ENCODE assay signal across 8 mouse cellular contexts in genomic region chr16:55966212-55966871, GRCm38 (mm10). TPM values are rescaled to one million over a fixed set of nuclear protein-coding genes. Genes with fewer than 3 reads are reported as not detected.
A peak's percentile ranks its signal among the peaks of the same experiment; 100 is the strongest.
DNase-seq lines count a peak whose midpoint lies in the region; ATAC-seq and TF ChIP-seq lines count a peak whose summit lies in the region.

TSS of gene Rpl24 (plus strand) at chr16:55966275.

- peak within 1 kb of the TSS; percentile 97 for H3K4me2 ChIP-seq in heart, embryonic 12.5 days
- peak within 1 kb of the TSS; percentile 83 for H3K4me2 ChIP-seq in kidney, postnatal 0 days (ENCODE audit: low read length)
- peak within 1 kb of the TSS; percentile 86 for H3K4me2 ChIP-seq in liver, embryonic 11.5 days
- H3K4me2 ChIP-seq in stomach, embryonic 14.5 days (replicated peaks; ENCODE audit: low read depth, low read length): peak within 1 kb of the TSS; percentile 93

- peak; percentile 67; the same call in 1 of the 2 replicates for TF ChIP-seq POLR2A in brain, embryonic 14.5 days (IDR thresholded peaks at IDR 0.05; ENCODE audit: borderline replicate concordance, extremely low read depth, insufficient read depth, insufficient read length, poor library complexity, severe bottlenecking)

- TF ChIP-seq CTCF in C2C12 (IDR thresholded peaks at IDR 0.05; ENCODE audit: control insufficient read depth, insufficient read depth, insufficient read length): no peak
- no peak for TF ChIP-seq CTCF in brain, embryonic 14.5 days (IDR thresholded peaks at IDR 0.05; ENCODE audit: borderline replicate concordance, extremely low read depth, insufficient read depth, insufficient read length)
- no peak for TF ChIP-seq CTCF in kidney, postnatal 0 days (IDR thresholded peaks at IDR 0.05; ENCODE audit: low read depth)

- H3K79me2 ChIP-seq in C2C12 (ENCODE audit: control insufficient read depth, insufficient read depth): peaks cover 52% of the 10 kb centered on the region

- peaks cover 45% of the 10 kb centered on the region for H3K36me3 ChIP-seq in C2C12 (ENCODE audit: control insufficient read depth, insufficient read depth)
- H3K36me3 ChIP-seq in erythroblast, embryonic 14.5 days (ENCODE audit: control insufficient read depth): peaks cover 42% of the 10 kb centered on the region
- H3K36me3 ChIP-seq in heart, embryonic 12.5 days: peaks cover 32% of the 10 kb centered on the region
- H3K36me3 ChIP-seq in kidney, postnatal 0 days (ENCODE audit: insufficient read depth, low read length): peaks cover 16% of the 10 kb centered on the region
- H3K36me3 ChIP-seq in liver, embryonic 11.5 days (ENCODE audit: control insufficient read depth, insufficient read depth, low read length): peaks cover 24% of the 10 kb centered on the region
- H3K36me3 ChIP-seq in stomach, embryonic 14.5 days (ENCODE audit: control insufficient read depth, insufficient read depth, low read length): peaks cover 38% of the 10 kb centered on the region

- peak within 1 kb of the TSS; percentile 94 for H3K27ac ChIP-seq in heart, embryonic 12.5 days (ENCODE audit: poor library complexity, severe bottlenecking)
- peak within 1 kb of the TSS; percentile 92 for H3K27ac ChIP-seq in kidney, postnatal 0 days
- H3K27ac ChIP-seq in liver, embryonic 11.5 days (ENCODE audit: low read depth, low read length): peak within 1 kb of the TSS; percentile 86
- peak within 1 kb of the TSS; percentile 90 for H3K27ac ChIP-seq in stomach, embryonic 14.5 days (ENCODE audit: low read length)

- no peaks in the 10 kb centered on the region for H3K27me3 ChIP-seq in C2C12 (ENCODE audit: control insufficient read depth, insufficient read depth, insufficient read length)
- H3K27me3 ChIP-seq in erythroblast, embryonic 14.5 days (ENCODE audit: control insufficient read depth): no peaks in the 10 kb centered on the region
- H3K27me3 ChIP-seq in heart, embryonic 12.5 days (replicated peaks): no peaks in the 10 kb centered on the region
- no peaks in the 10 kb centered on the region for H3K27me3 ChIP-seq in kidney, postnatal 0 days (ENCODE audit: insufficient read depth, low read length)
- H3K27me3 ChIP-seq in liver, embryonic 11.5 days (replicated peaks; ENCODE audit: control insufficient read depth, insufficient read depth, low read length): no peaks in the 10 kb centered on the region
- no peaks in the 10 kb centered on the region for H3K27me3 ChIP-seq in stomach, embryonic 14.5 days (ENCODE audit: control insufficient read depth, insufficient read depth, low read length)

- H3ac ChIP-seq in C2C12 (ENCODE audit: control insufficient read depth, insufficient read length, low read depth): peak within 1 kb of the TSS; percentile 93

- H3K9me3 ChIP-seq in erythroblast, embryonic 14.5 days (ENCODE audit: control insufficient read depth, low read length): no peaks in the 10 kb centered on the region
- H3K9me3 ChIP-seq in heart, embryonic 12.5 days (replicated peaks): no peaks in the 10 kb centered on the region
- no peaks in the 10 kb centered on the region for H3K9me3 ChIP-seq in kidney, postnatal 0 days (replicated peaks; ENCODE audit: low read length)
- no peaks in the 10 kb centered on the region for H3K9me3 ChIP-seq in liver, embryonic 11.5 days (ENCODE audit: control insufficient read depth, low read length)
- H3K9me3 ChIP-seq in stomach, embryonic 14.5 days (ENCODE audit: control insufficient read depth, low read depth, low read length): no peaks in the 10 kb centered on the region

- H3K79me3 ChIP-seq in C2C12 (ENCODE audit: low read depth): peaks cover 43% of the 10 kb centered on the region

- WGBS in heart, embryonic 12.5 days: under 1% methylated on average over 42 of the region's 42 CpGs
- WGBS in kidney, postnatal 0 days: under 1% methylated on average over 42 of the region's 42 CpGs
- WGBS in liver, embryonic 11.5 days: under 1% methylated on average over 42 of the region's 42 CpGs
- under 1% methylated on average over 42 of the region's 42 CpGs for WGBS in stomach, embryonic 14.5 days

- ATAC-seq in heart, embryonic 12.5 days (ENCODE audit: insufficient number of reproducible peaks, low FRiP score): peak; percentile 95
- peak; percentile 93 for ATAC-seq in kidney, postnatal 0 days (replicated peaks; ENCODE audit: low FRiP score, low read depth)
- peak; percentile 88 for ATAC-seq in liver, embryonic 11.5 days (replicated peaks; ENCODE audit: low FRiP score)
- ATAC-seq in stomach, embryonic 14.5 days (ENCODE audit: insufficient number of reproducible peaks, insufficient read depth, low FRiP score, low read depth): peak; percentile 95

- peak within 1 kb of the TSS; percentile 88 for H3K9ac ChIP-seq in heart, embryonic 12.5 days
- H3K9ac ChIP-seq in kidney, postnatal 0 days (ENCODE audit: low read depth, low read length): peak within 1 kb of the TSS; percentile 95
- H3K9ac ChIP-seq in liver, embryonic 11.5 days (ENCODE audit: low read depth, low read length): peak within 1 kb of the TSS; percentile 94
- H3K9ac ChIP-seq in stomach, embryonic 14.5 days (replicated peaks; ENCODE audit: low read depth, low read length): peak within 1 kb of the TSS; percentile 82

- H3K4me1 ChIP-seq in erythroblast, embryonic 14.5 days (ENCODE audit: control insufficient read depth): peaks cover 29% of the 10 kb centered on the region
- peaks cover 7% of the 10 kb centered on the region for H3K4me1 ChIP-seq in heart, embryonic 12.5 days (replicated peaks)
- no peaks in the 10 kb centered on the region for H3K4me1 ChIP-seq in kidney, postnatal 0 days (replicated peaks; ENCODE audit: insufficient read depth, low read length)
- peaks cover 17% of the 10 kb centered on the region for H3K4me1 ChIP-seq in liver, embryonic 11.5 days (replicated peaks; ENCODE audit: control insufficient read depth, insufficient read depth, low read length)
- H3K4me1 ChIP-seq in stomach, embryonic 14.5 days (ENCODE audit: control insufficient read depth, insufficient read depth, low read length): peaks cover 9% of the 10 kb centered on the region; the same call in 1 of the 2 replicates

- peak; percentile 99 for DNase-seq in brain, embryonic 14.5 days (ENCODE audit: low read depth)
- peak; percentile 96 for DNase-seq in kidney, postnatal 0 days (ENCODE audit: low spot score)
- peak; percentile 93 for DNase-seq in liver, embryonic 11.5 days (ENCODE audit: low spot score)
- DNase-seq in naive thymus-derived CD4-positive, alpha-beta T cell, adult 2 months (ENCODE audit: low read depth): peak; percentile 93

- peak within 1 kb of the TSS; percentile 80 for H3K4me3 ChIP-seq in C2C12 (ENCODE audit: insufficient read depth, poor library complexity, severe bottlenecking)
- peak within 1 kb of the TSS; percentile 70 for H3K4me3 ChIP-seq in erythroblast, embryonic 14.5 days (replicated peaks)
- H3K4me3 ChIP-seq in heart, embryonic 12.5 days: peak within 1 kb of the TSS; percentile 74
- peak within 1 kb of the TSS; percentile 91 for H3K4me3 ChIP-seq in kidney, postnatal 0 days (replicated peaks; ENCODE audit: low read depth, low read length)
- H3K4me3 ChIP-seq in liver, embryonic 11.5 days (ENCODE audit: low read depth, low read length): peak within 1 kb of the TSS; percentile 85
- H3K4me3 ChIP-seq in stomach, embryonic 14.5 days (ENCODE audit: low read depth, low read length): peak within 1 kb of the TSS; percentile 80

TF ChIP-seq in C2C12, 6 proteins besides CTCF, POLR2A, EP300 and RAD21:
- TF ChIP-seq MYOD1 (IDR thresholded peaks at IDR 0.05; ENCODE audit: control insufficient read depth, insufficient read length, low read depth) (no peak), CEBPB (IDR thresholded peaks at IDR 0.05; ENCODE audit: low read depth) (no peak), MAX (IDR thresholded peaks at IDR 0.05) (no peak)

RNA-seq across cellular contexts. Expression of gene Rpl24, which starts in this region (rescaled TPM):
- polyA plus RNA-seq in C2C12 (2012; fragmentation: generic; extraction: Trizol): 1,568 TPM
- 499 and 561 TPM in 2 replicates for polyA plus RNA-seq in brain, embryonic 14.5 days (2012; rRNA removed)
- polyA plus RNA-seq in erythroblast, embryonic 14.5 days (2012): 15.4 and 21.4 TPM in 2 replicates
- polyA plus RNA-seq in heart, embryonic 12.5 days (2016; fragmentation: Nextera tagmentation; extraction: Ambion mirVana): 613 and 621 TPM in 2 replicates
- polyA plus RNA-seq in kidney, postnatal 0 days (2015; fragmentation: Nextera tagmentation; extraction: Ambion mirVana): 924 and 1,073 TPM in 2 replicates
- 847 and 912 TPM in 2 replicates for polyA plus RNA-seq in liver, embryonic 11.5 days (2014; fragmentation: Nextera tagmentation; extraction: Ambion mirVana)
- polyA plus RNA-seq in stomach, embryonic 14.5 days (2014; fragmentation: Nextera tagmentation; extraction: Ambion mirVana): 885 and 926 TPM in 2 replicates

Comparison
In these comparisons a context has a peak if more than half of its experiments do, and no peak if none do; other contexts are left out.
1. Peak in every context shown above with its lines: DNase-seq, ATAC-seq, H3K4me3 ChIP-seq and H3K27ac ChIP-seq.
2. RNA of gene Rpl24 (polyA plus RNA-seq): 1,568 TPM in C2C12 (single experiment), 924 to 1,073 TPM in kidney, postnatal 0 days, 885 to 926 TPM in stomach, embryonic 14.5 days, 847 to 912 TPM in liver, embryonic 11.5 days, 613 to 621 TPM in heart, embryonic 12.5 days and 499 to 561 TPM in brain, embryonic 14.5 days; 15.4 to 21.4 TPM in erythroblast, embryonic 14.5 days; every median in the first group is over 10 times any median in the second.